ENCODE assay signal across 13 mouse cellular contexts in the genomic region with DNA sequence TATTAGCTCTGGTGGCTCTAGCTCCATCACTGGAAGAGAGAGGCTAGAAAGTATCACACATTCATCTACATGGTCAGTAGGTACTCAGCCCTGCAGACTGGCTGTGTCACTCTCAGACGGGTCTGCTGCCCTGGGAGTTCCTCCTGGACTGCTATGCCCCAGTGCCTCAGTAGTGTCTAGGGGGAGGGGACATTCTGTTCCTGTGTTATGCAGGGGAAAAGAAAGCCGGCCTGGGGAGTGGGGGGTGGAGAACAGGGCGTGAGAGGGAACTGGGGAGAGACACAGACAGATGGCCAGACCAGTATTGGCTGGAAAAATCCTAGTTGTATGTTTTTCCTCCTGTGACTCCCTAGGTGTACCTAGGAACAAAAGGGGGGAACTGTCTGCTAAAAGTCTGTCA. TPM values are rescaled to one million over a fixed set of nuclear protein-coding genes. Genes with fewer than 3 reads are reported as not detected.
DNase-seq lines count a peak whose midpoint lies in the region; ATAC-seq lines count a peak whose summit lies in the region.
"Had no signal": no experiment of that assay in that cellular context is flagged by ENCODE, and none has a peak within 500 bp of the region (broad histone marks: within the 10 kb centered on the region; RNA-seq: fewer than 3 reads in every experiment).

No protein-coding gene starts in this region.

- intact Hi-C loops in heart, postnatal 25 days (cut with DNase I) = no loop called here
- intact Hi-C loops in left cerebral cortex, postnatal 36 days (cut with DNase I) = no loop called here

- no peak overlapping the region for H3K9ac ChIP-seq in midbrain, embryonic 16.5 days (ENCODE audit: low read depth, low read length)
- H3K9ac ChIP-seq in forebrain, embryonic 12.5 days = no peak overlapping the region
- H3K9ac ChIP-seq in midbrain, embryonic 13.5 days (replicated peaks) = no peak overlapping the region

- H3K36me3 ChIP-seq in heart, embryonic 10.5 days = no peaks in the 10 kb centered on the region
- H3K36me3 ChIP-seq in midbrain, embryonic 10.5 days = no peaks in the 10 kb centered on the region
- H3K36me3 ChIP-seq in midbrain, embryonic 16.5 days (ENCODE audit: control insufficient read depth, insufficient read depth, low read length) = no peaks in the 10 kb centered on the region
- H3K36me3 ChIP-seq in forebrain, embryonic 12.5 days (replicated peaks) = no peaks in the 10 kb centered on the region
- no peaks in the 10 kb centered on the region for H3K36me3 ChIP-seq in midbrain, embryonic 13.5 days
- H3K36me3 ChIP-seq: lung, embryonic 15.5 days had no signal

- ATAC-seq in midbrain, embryonic 16.5 days = no peak
- no peak for ATAC-seq in forebrain, embryonic 12.5 days (ENCODE audit: low FRiP score)
- 0 out of 2 replicates have a peak, but pooled peaks have one; percentile 34 for ATAC-seq in midbrain, embryonic 13.5 days
- ATAC-seq: inflammation-experienced regulatory T-cells, adult 6 months had no signal

- H3K9me3 ChIP-seq in heart, embryonic 10.5 days = no peaks in the 10 kb centered on the region
- H3K9me3 ChIP-seq in midbrain, embryonic 10.5 days (replicated peaks) = no peaks in the 10 kb centered on the region
- no peaks in the 10 kb centered on the region for H3K9me3 ChIP-seq in midbrain, embryonic 16.5 days (replicated peaks; ENCODE audit: control insufficient read depth, low read length, poor library complexity, severe bottlenecking)
- H3K9me3 ChIP-seq in forebrain, embryonic 12.5 days = no peaks in the 10 kb centered on the region
- no peaks in the 10 kb centered on the region for H3K9me3 ChIP-seq in midbrain, embryonic 13.5 days
- H3K9me3 ChIP-seq: lung, embryonic 15.5 days had no signal

- WGBS in heart, embryonic 10.5 days = 23% methylated on average over 3 of the region's 3 CpGs
- WGBS in midbrain, embryonic 10.5 days = 9% methylated on average over 3 of the region's 3 CpGs
- WGBS in midbrain, embryonic 16.5 days = 20% methylated on average over 3 of the region's 3 CpGs
- WGBS in forebrain, embryonic 12.5 days = 13% methylated on average over 3 of the region's 3 CpGs
- WGBS in midbrain, embryonic 13.5 days = 8% methylated on average over 3 of the region's 3 CpGs

- H3K4me1 ChIP-seq in heart, embryonic 10.5 days = peaks cover 51% of the 10 kb centered on the region
- peaks cover 34% of the 10 kb centered on the region for H3K4me1 ChIP-seq in midbrain, embryonic 10.5 days
- H3K4me1 ChIP-seq in midbrain, embryonic 16.5 days (ENCODE audit: control insufficient read depth, insufficient read depth, low read length) = peaks cover 6% of the 10 kb centered on the region; the same call in 1 of the 2 replicates
- peaks cover 21% of the 10 kb centered on the region for H3K4me1 ChIP-seq in forebrain, embryonic 12.5 days
- peaks cover 21% of the 10 kb centered on the region for H3K4me1 ChIP-seq in midbrain, embryonic 13.5 days (replicated peaks)

- DNase-seq in heart, embryonic 10.5 days (ENCODE audit: low spot score) = no peak
- DNase-seq in heart, postnatal 25 days (ENCODE audit: low spot score) = no peak
- DNase-seq in midbrain, embryonic 10.5 days (ENCODE audit: low spot score) = no peak
- DNase-seq in left cerebral cortex, postnatal 36 days (ENCODE audit: low spot score in 2 of 2) = no peak
- DNase-seq in lung, postnatal 4 days = no peak
- DNase-seq: right cerebral cortex, postnatal 14 days had no signal

- no peak overlapping the region for H3K4me2 ChIP-seq in midbrain, embryonic 16.5 days (ENCODE audit: low read length)
- H3K4me2 ChIP-seq in forebrain, embryonic 12.5 days = peak overlapping the region; percentile 6; the same call in 1 of the 2 replicates
- no peak overlapping the region for H3K4me2 ChIP-seq in midbrain, embryonic 13.5 days (replicated peaks)

- H3K4me3 ChIP-seq in heart, embryonic 10.5 days = no peak overlapping the region
- 0 out of 2 replicates have a peak overlapping the region, but pooled peaks have one; percentile 20 for H3K4me3 ChIP-seq in midbrain, embryonic 10.5 days
- no peak overlapping the region for H3K4me3 ChIP-seq in midbrain, embryonic 16.5 days (ENCODE audit: low read depth, low read length)
- no peak overlapping the region for H3K4me3 ChIP-seq in forebrain, embryonic 12.5 days (replicated peaks)
- H3K4me3 ChIP-seq in midbrain, embryonic 13.5 days (replicated peaks) = no peak overlapping the region
- H3K4me3 ChIP-seq: lung, embryonic 15.5 days had no signal

- H3K27ac ChIP-seq in heart, embryonic 10.5 days = peak overlapping the region; percentile 89
- peak overlapping the region; percentile 82 for H3K27ac ChIP-seq in midbrain, embryonic 10.5 days (replicated peaks)
- H3K27ac ChIP-seq in midbrain, embryonic 16.5 days (ENCODE audit: low read length) = no peak overlapping the region
- H3K27ac ChIP-seq in forebrain, embryonic 12.5 days = peak overlapping the region; percentile 32; the same call in 1 of the 2 replicates
- peak overlapping the region; percentile 30 for H3K27ac ChIP-seq in midbrain, embryonic 13.5 days

- no peaks in the 10 kb centered on the region for H3K27me3 ChIP-seq in heart, embryonic 10.5 days (ENCODE audit: insufficient read depth, poor library complexity, severe bottlenecking)
- no peaks in the 10 kb centered on the region; the same call in 1 of the 2 replicates for H3K27me3 ChIP-seq in midbrain, embryonic 10.5 days (ENCODE audit: low read depth, poor library complexity, severe bottlenecking)
- no peaks in the 10 kb centered on the region; the same call in 1 of the 2 replicates for H3K27me3 ChIP-seq in midbrain, embryonic 16.5 days (ENCODE audit: control insufficient read depth, insufficient read depth, low read depth, low read length)
- no peaks in the 10 kb centered on the region for H3K27me3 ChIP-seq in forebrain, embryonic 12.5 days
- no peaks in the 10 kb centered on the region for H3K27me3 ChIP-seq in midbrain, embryonic 13.5 days
- H3K27me3 ChIP-seq: lung, embryonic 15.5 days had no signal

RNA-seq across cellular contexts. Expression of gene Btg2, which starts 7.1 kb away (rescaled TPM):
- 26.1 and 34.2 TPM in 2 replicates for polyA plus RNA-seq in heart, embryonic 10.5 days (2016; fragmentation: Nextera tagmentation; extraction: Ambion mirVana)
- 10 to 100 TPM; 25.7 to 29.2 TPM for total RNA-seq in heart, postnatal 25 days (2021)
- 107 and 161 TPM in 2 replicates for polyA plus RNA-seq in midbrain, embryonic 10.5 days (2016; fragmentation: Nextera tagmentation; extraction: Ambion mirVana)
- 27.2 and 34.9 TPM in 2 replicates for polyA plus RNA-seq in midbrain, embryonic 16.5 days (2015; fragmentation: Nextera tagmentation; extraction: Ambion mirVana)
- polyA plus RNA-seq in forebrain, embryonic 12.5 days (2016; fragmentation: Nextera tagmentation; extraction: Ambion mirVana) = 128 and 135 TPM in 2 replicates
- 109 and 110 TPM in 2 replicates for polyA plus RNA-seq in midbrain, embryonic 13.5 days (2015; fragmentation: Nextera tagmentation; extraction: Ambion mirVana)
- 10 to 100 TPM; 12.4 to 44.2 TPM for total RNA-seq in left cerebral cortex, postnatal 36 days (2021)

RNA-seq across cellular contexts. Expression of gene Chit1, which starts 25.0 kb away (rescaled TPM):
- 1.1 and 2.0 TPM in 2 replicates for polyA plus RNA-seq in heart, embryonic 10.5 days (2016; fragmentation: Nextera tagmentation; extraction: Ambion mirVana)
- total RNA-seq in heart, postnatal 25 days (2021) = not detected
- polyA plus RNA-seq in midbrain, embryonic 10.5 days (2016; fragmentation: Nextera tagmentation; extraction: Ambion mirVana) = not detected in 2 replicates
- 0.21 TPM in 1 of 2 replicates, not detected in the other for polyA plus RNA-seq in midbrain, embryonic 16.5 days (2015; fragmentation: Nextera tagmentation; extraction: Ambion mirVana)
- polyA plus RNA-seq in forebrain, embryonic 12.5 days (2016; fragmentation: Nextera tagmentation; extraction: Ambion mirVana) = not detected in 2 replicates
- polyA plus RNA-seq in midbrain, embryonic 13.5 days (2015; fragmentation: Nextera tagmentation; extraction: Ambion mirVana) = 0.09 and 0.27 TPM in 2 replicates
- under 1 TPM; 0.23 to 0.30 TPM for total RNA-seq in left cerebral cortex, postnatal 36 days (2021)
- total RNA-seq: gastrocnemius, postnatal 14 days had no signal
- polyA plus RNA-seq: embryonic facial prominence, embryonic 11.5 days; inflammation-experienced regulatory T-cells, adult 6 months had no signal

RNA-seq across cellular contexts. Expression of gene Fmod, which starts 49.0 kb away (rescaled TPM):
- 9.5 and 11.2 TPM in 2 replicates for polyA plus RNA-seq in heart, embryonic 10.5 days (2016; fragmentation: Nextera tagmentation; extraction: Ambion mirVana)
- total RNA-seq in heart, postnatal 25 days (2021) = 10 to 100 TPM; 11.6 to 12.1 TPM
- 2.8 and 6.5 TPM in 2 replicates for polyA plus RNA-seq in midbrain, embryonic 10.5 days (2016; fragmentation: Nextera tagmentation; extraction: Ambion mirVana)
- polyA plus RNA-seq in midbrain, embryonic 16.5 days (2015; fragmentation: Nextera tagmentation; extraction: Ambion mirVana) = 9.8 and 15.2 TPM in 2 replicates
- 2.2 and 3.3 TPM in 2 replicates for polyA plus RNA-seq in forebrain, embryonic 12.5 days (2016; fragmentation: Nextera tagmentation; extraction: Ambion mirVana)
- 5.5 and 5.7 TPM in 2 replicates for polyA plus RNA-seq in midbrain, embryonic 13.5 days (2015; fragmentation: Nextera tagmentation; extraction: Ambion mirVana)
- 10 to 100 TPM; 12.7 to 22.2 TPM for total RNA-seq in left cerebral cortex, postnatal 36 days (2021)
- polyA plus RNA-seq: inflammation-experienced regulatory T-cells, adult 6 months had no signal
